Mouse (Mus musculus) embryonic facial prominence, embryonic 13.5 days (tissue): ENCODE measurements around the gene Crim1. TPM values are rescaled to one million over a fixed set of nuclear protein-coding genes. Genes with fewer than 3 reads are reported as not detected.

Experiments used
- ATAC-seq: fragments of 200-750 bp; cut with Nextera tagmentation; 2 replicates; pipeline ENCODE4 v1.8.0; 2017; ENCODE audit warnings: low read depth; ENCODE audit not compliant: insufficient number of reproducible peaks, insufficient read depth, low FRiP score, low TSS enrichment
- H3K27ac ChIP-seq: fragments of 300-500 bp; sonication (generic); 2 replicates; pipeline ENCODE4 v1.5.1; 2015; ENCODE audit warnings: moderate library complexity, mild to moderate bottlenecking, inconsistent platforms
- H3K27me3 ChIP-seq: fragments of 300-500 bp; sonication (generic); 2 replicates; pipeline ENCODE4 v1.6.1; 2015; ENCODE audit warnings: mild to moderate bottlenecking, inconsistent platforms
- H3K36me3 ChIP-seq: fragments of 300-500 bp; sonication (generic); 2 replicates; pipeline ENCODE4 v1.6.1; 2015; ENCODE audit warnings: mild to moderate bottlenecking, inconsistent platforms
- H3K4me1 ChIP-seq: fragments of 300-500 bp; sonication (generic); 2 replicates; pipeline ENCODE4 v1.6.1; 2015; ENCODE audit warnings: inconsistent platforms
- H3K4me2 ChIP-seq: fragments of 300-500 bp; sonication (generic); 2 replicates; pipeline ENCODE4 v1.6.1; 2015; ENCODE audit warnings: moderate library complexity, mild to moderate bottlenecking, inconsistent platforms
- H3K4me3 ChIP-seq: fragments of 300-500 bp; sonication (generic); 2 replicates; pipeline ENCODE4 v1.5.1; 2015; ENCODE audit warnings: mild to moderate bottlenecking, inconsistent platforms
- H3K9ac ChIP-seq: fragments of 300-500 bp; sonication (generic); 2 replicates; pipeline ENCODE4 v1.6.1; 2015; ENCODE audit warnings: mild to moderate bottlenecking, inconsistent platforms
- H3K9me3 ChIP-seq: fragments of 300-500 bp; sonication (generic); 2 replicates; pipeline ENCODE4 v1.6.1; 2016; ENCODE audit warnings: inconsistent platforms
- WGBS: fragments of 180-500 bp; shearing (Covaris S2); methylation state at CpG from one replicate; pipeline ENCODE4 v1.1.7; 2015; ENCODE audit warnings: mixed read lengths; 5-methylcytosine and 5-hydroxymethylcytosine counted together
- microRNA-seq: library from miRNA; unstranded; fragments of <30 nt; microRNA quantifications from one replicate; pipeline ENCODE4, GENCODE M21; 2016
- polyA plus RNA-seq: library from polyadenylated mRNA; unstranded; fragments of >200 nt; fragmentation: Nextera tagmentation; extraction: Ambion mirVana; gene quantifications from 2 replicates; pipeline ENCODE4 v1.2.1, GENCODE M21; 2015

Gene Crim1
- polyA plus RNA-seq, 1 experiment from 2014 or later = 6.5 TPM

DNA sequence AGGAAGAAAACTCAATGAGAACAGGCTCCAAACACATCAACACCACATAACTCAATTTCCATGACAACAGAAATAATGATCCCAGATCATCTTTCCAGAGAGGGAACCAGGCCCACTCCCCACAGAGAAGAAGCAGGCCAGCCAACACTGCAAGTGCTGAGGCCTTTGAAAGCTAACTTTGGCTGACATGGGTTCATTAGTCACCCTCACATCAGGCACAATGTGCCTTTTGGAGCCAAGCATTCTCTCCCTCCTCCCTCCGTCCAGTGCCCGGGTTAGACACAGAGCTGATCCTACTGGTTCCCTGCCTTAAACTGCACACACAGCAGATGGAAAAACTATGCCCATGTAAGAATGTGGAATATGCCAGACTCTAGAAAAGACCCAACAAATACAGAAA lies 209.9 kb downstream of the Crim1 start:
- Histone ChIP-seq H3K4me2 (no peak overlapping the region), H3K4me3 (no peak overlapping the region), H3K4me1 (peaks cover 9% of the 10 kb centered on the region; the same call in 1 of the 2 replicates), H3K9me3 (no peaks in the 10 kb centered on the region), H3K9ac (no peak overlapping the region), H3K36me3 (peaks cover 23% of the 10 kb centered on the region; the same call in 1 of the 2 replicates), H3K27ac (no peak overlapping the region; the same call in 1 of the 2 replicates), H3K27me3 (no peaks in the 10 kb centered on the region)
- ATAC-seq = no peak
- 43% methylated on average over 2 of the region's 2 CpGs for WGBS

DNA sequence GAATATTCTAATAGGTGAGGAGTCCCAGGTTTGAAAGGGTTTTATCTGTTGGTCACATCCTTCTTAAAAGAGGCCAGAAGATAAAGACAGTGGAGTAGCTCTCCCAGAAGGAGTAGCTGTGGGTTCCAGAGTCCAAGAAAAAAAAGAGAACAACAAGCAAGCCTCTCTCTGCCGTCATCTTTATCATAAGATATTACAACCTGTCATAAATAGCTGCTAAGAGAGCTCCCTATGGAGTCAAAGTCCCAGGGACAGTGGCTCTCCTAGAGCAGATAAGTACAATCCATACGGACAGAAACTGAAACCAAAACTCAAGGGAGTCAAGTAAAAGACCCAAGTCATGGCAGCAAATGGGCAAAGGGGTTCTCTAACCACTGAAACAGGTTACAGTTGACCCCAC lies 215.2 kb downstream of the Crim1 start:
- Histone ChIP-seq H3K36me3 (peaks cover 8% of the 10 kb centered on the region; the same call in 1 of the 2 replicates), H3K4me2 (no peak overlapping the region), H3K4me1 (peaks cover 14% of the 10 kb centered on the region; the same call in 1 of the 2 replicates), H3K4me3 (no peak overlapping the region), H3K9ac (no peak overlapping the region), H3K9me3 (no peaks in the 10 kb centered on the region), H3K27me3 (peaks cover 10% of the 10 kb centered on the region), H3K27ac (no peak overlapping the region)
- no peak for ATAC-seq
- 85% methylated on average over 2 of the region's 2 CpGs for WGBS

DNA sequence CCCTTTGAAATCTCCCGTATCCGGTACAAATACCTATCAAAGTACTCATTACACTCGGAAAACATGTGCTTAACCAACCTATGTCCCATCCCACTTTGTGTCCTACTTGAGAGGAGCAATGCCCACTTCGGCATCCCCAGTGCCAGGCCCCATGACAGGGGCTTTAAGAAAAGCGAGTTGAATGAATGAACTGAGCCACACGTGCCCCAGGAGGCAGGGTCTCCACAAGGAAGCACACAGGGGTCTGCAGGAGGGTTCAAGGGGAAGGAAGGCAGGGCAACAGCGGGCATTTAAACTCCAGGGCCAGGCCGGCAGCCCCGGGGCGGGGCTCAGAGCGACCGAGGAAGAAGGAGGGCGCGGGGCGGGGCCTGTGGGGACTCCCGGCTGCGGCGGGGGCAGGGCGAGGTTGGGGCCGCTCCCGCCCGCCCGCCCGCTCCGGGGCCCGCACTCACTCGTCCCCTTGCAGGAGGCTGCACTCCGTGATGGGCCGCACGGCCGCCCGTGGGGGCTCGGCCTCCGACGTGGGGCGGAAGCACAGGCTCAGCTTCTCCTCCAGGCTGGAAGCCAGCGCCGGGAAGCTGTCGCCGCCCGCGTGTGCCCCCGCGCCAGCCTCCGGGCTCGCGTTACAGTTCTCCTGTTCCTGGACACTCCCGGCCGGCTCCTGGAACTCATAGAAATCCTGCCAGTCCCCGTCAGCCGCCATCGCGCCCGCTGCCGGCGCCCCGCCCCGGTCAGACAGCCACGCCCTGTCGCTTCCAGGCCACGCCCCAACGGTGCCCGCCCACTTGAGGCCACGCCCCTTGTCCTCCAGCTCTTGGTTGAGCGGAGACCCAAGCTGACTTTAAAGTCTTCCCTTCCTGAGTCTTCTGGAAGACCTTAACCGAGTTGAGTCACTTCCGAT lies 217.6 kb downstream of the Crim1 start, which contains the start of gene Fez2:
Gene Fez2 (minus strand): TSS at position 772 of the 901 bp plus-strand sequence.
- Histone ChIP-seq H3K9ac (peak within 1 kb of the TSS; percentile 87), H3K9me3 (no peaks in the 10 kb centered on the region), H3K27me3 (peaks cover 17% of the 10 kb centered on the region), H3K4me3 (peak within 1 kb of the TSS; percentile 81), H3K4me2 (peak within 1 kb of the TSS; percentile 68), H3K4me1 (peaks cover 14% of the 10 kb centered on the region; the same call in 1 of the 2 replicates), H3K27ac (peak within 1 kb of the TSS; percentile 93), H3K36me3 (no peaks in the 10 kb centered on the region)
- under 1% methylated on average over 61 of the region's 67 CpGs for WGBS
- ATAC-seq = peak; percentile 91

DNA sequence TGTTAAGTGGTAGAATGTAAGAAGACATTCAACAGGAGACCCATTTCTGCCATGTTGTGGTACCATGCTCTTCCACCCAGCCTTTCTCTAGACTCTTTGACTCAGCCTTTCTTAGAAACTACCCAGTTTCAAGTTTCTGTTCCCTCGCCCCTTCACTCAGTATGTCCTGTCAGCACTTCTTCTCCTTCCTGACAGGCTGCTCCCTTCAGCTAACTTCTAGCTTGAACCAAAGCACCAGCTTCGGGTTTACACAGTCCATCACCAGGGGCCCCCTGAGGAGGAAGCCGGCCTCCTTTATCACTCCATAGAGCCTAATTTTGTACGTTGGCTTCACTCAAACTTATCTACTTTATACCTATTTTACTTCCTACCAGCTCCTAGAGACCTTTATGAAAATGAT lies 219.2 kb downstream of the Crim1 start:
- no peak for ATAC-seq
- WGBS = 78% methylated on average over 4 of the region's 4 CpGs
- Histone ChIP-seq H3K36me3 (no peaks in the 10 kb centered on the region), H3K9me3 (no peaks in the 10 kb centered on the region), H3K9ac (no peak overlapping the region), H3K4me1 (peaks cover 14% of the 10 kb centered on the region; the same call in 1 of the 2 replicates), H3K4me3 (no peak overlapping the region), H3K4me2 (no peak overlapping the region), H3K27ac (no peak overlapping the region), H3K27me3 (peaks cover 25% of the 10 kb centered on the region)

DNA sequence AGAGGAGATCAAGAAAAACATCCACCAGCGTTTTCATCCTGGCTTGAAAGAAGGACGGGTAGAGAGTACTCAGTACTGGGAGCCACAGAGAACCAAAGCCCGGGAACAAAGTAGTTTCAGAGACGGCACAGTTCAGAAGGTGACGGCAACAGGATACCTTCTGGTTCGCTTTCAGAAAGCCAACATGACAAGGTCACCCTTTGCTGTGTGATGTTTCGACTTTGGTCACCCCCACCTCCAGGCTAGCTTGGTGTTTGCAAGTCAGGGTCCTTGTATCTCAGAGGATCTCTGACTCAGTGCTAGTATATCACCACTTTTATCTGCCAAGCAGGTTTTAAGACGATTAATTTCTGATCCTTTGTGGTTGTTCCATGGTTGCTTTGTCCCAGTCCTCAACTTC lies 225.0 kb downstream of the Crim1 start:
- Histone ChIP-seq H3K9me3 (no peaks in the 10 kb centered on the region), H3K27me3 (peaks cover 21% of the 10 kb centered on the region), H3K4me3 (no peak overlapping the region), H3K9ac (no peak overlapping the region), H3K4me1 (no peaks in the 10 kb centered on the region), H3K27ac (no peak overlapping the region), H3K4me2 (no peak overlapping the region), H3K36me3 (no peaks in the 10 kb centered on the region)
- no peak for ATAC-seq
- 77% methylated on average over 8 of the region's 8 CpGs for WGBS

Small RNA genes within 50 kb of the gene (microRNA-seq; reads per million reads assigned to microRNA genes)
- not detected for gene Gm25069

Other genes with a start within 250 kb of the Crim1 start
- 39.0 and 39.3 TPM in 2 replicates for gene Fez2, start 217.9 kb downstream of the Crim1 start, polyA plus RNA-seq